Comparison of ENCODE assay signal across 14 mouse cellular contexts in genomic region chr17:31843891-31844290, GRCm38 (mm10). TPM values are rescaled to one million over a fixed set of nuclear protein-coding genes. Genes with fewer than 3 reads are reported as not detected.
A peak's percentile ranks its signal among the peaks of the same experiment; 100 is the strongest.
DNase-seq lines count a peak whose midpoint lies in the region; ATAC-seq and TF ChIP-seq lines count a peak whose summit lies in the region.
"Had no signal": no experiment of that assay in that cellular context is flagged by ENCODE, and none has a peak within 500 bp of the region (broad histone marks: within the 10 kb centered on the region; RNA-seq: fewer than 3 reads in every experiment).

No protein-coding gene starts in this region.

- no peaks in the 10 kb centered on the region for H3K27me3 ChIP-seq in kidney, postnatal 0 days (ENCODE audit: insufficient read depth, low read length)
- no peaks in the 10 kb centered on the region for H3K27me3 ChIP-seq in kidney, embryonic 16.5 days (ENCODE audit: insufficient read depth, low read length)
- no peaks in the 10 kb centered on the region for H3K27me3 ChIP-seq in CH12.LX (replicated peaks)

- WGBS in kidney, postnatal 0 days = 80% methylated on average over 1 of the region's 1 CpGs
- 76% methylated on average over 1 of the region's 1 CpGs for WGBS in kidney, embryonic 16.5 days

- in situ Hi-C loops in CH12.LX (cut with MboI; ENCODE audit: low pct_ligation_motif_present, low pct_unique_long_range_greater_than_20kb, low sequenced_read_pairs) = no loop called here

- no peak for TF ChIP-seq CTCF in kidney, postnatal 0 days (IDR thresholded peaks at IDR 0.05; ENCODE audit: low read depth)
- TF ChIP-seq CTCF in CH12.LX (conservative IDR thresholded peaks at IDR 0.05 in 1 of 2, IDR thresholded peaks at IDR 0.05 in 1 of 2; ENCODE audit: low read depth in 2 of 2, low read length in 2 of 2) = no peak

- H3K4me1 ChIP-seq in kidney, postnatal 0 days (replicated peaks; ENCODE audit: insufficient read depth, low read length) = 0 out of 2 replicates have a peak, but pooled peaks cover 4% of the 10 kb centered on the region
- H3K4me1 ChIP-seq in kidney, embryonic 16.5 days (ENCODE audit: insufficient read depth, low read length) = 0 out of 2 replicates have a peak, but pooled peaks cover 7% of the 10 kb centered on the region
- H3K4me1 ChIP-seq in CH12.LX (ENCODE audit: control insufficient read depth in 1 of 2, insufficient read depth in 2 of 2) = peaks cover 58 to 94% of the 10 kb centered on the region in 2 experiments

- DNase-seq in kidney, postnatal 0 days (ENCODE audit: low spot score) = peak; percentile 64
- no peak for DNase-seq in CH12.LX (ENCODE audit: extremely low read depth)
- peak; percentile 73 for DNase-seq in NIH3T3 (ENCODE audit: low read depth)
- DNase-seq in induced T-regulatory cell, adult 2 months (ENCODE audit: low read depth) = peak; percentile 32
- no peak for DNase-seq in frontal cortex, postnatal 36 days (ENCODE audit: low spot score in 2 of 2)
- DNase-seq in urinary bladder, adult 18-20 months (ENCODE audit: low spot score in 2 of 2) = no peak
- DNase-seq: adrenal gland, postnatal 25 days; cerebellum, postnatal 36 days; forebrain, postnatal 0 days; kidney, postnatal 14 days; right cerebral cortex, postnatal 25 days had no signal

- TF ChIP-seq RAD21 in CH12.LX (IDR thresholded peaks at IDR 0.05; ENCODE audit: low read depth, low read length) = no peak

- TF ChIP-seq POLR2A in CH12.LX (IDR thresholded peaks at IDR 0.05; ENCODE audit: low read depth, low read length) = no peak

- no peak overlapping the region for H3K4me2 ChIP-seq in kidney, postnatal 0 days (ENCODE audit: low read length)
- H3K4me2 ChIP-seq in kidney, embryonic 16.5 days (replicated peaks; ENCODE audit: low read depth, low read length) = no peak overlapping the region
- no peak overlapping the region for H3K4me2 ChIP-seq in CH12.LX (ENCODE audit: insufficient read depth, low read depth, poor library complexity, severe bottlenecking)
- H3K4me2 ChIP-seq: midbrain, embryonic 11.5 days had no signal

- TF ChIP-seq EP300 in CH12.LX (IDR thresholded peaks at IDR 0.05; ENCODE audit: low read length) = no peak

- ATAC-seq in kidney, postnatal 0 days (replicated peaks; ENCODE audit: low FRiP score, low read depth) = no peak
- no peak for ATAC-seq in kidney, embryonic 16.5 days (ENCODE audit: low FRiP score, low TSS enrichment)
- ATAC-seq: forebrain, postnatal 0 days had no signal

- no peak overlapping the region for H3K4me3 ChIP-seq in kidney, postnatal 0 days (replicated peaks; ENCODE audit: low read depth, low read length)
- no peak overlapping the region for H3K4me3 ChIP-seq in kidney, embryonic 16.5 days (ENCODE audit: low read length)
- H3K4me3 ChIP-seq in CH12.LX (replicated peaks in 1 of 3; ENCODE audit: low read depth in 2 of 3, low read length in 2 of 3, poor library complexity in 1 of 3) = no peak overlapping the region
- H3K4me3 ChIP-seq: myocyte had no signal

- 0 out of 2 replicates have a peak overlapping the region, but pooled peaks have one; percentile 14 for H3K27ac ChIP-seq in kidney, postnatal 0 days
- H3K27ac ChIP-seq in kidney, embryonic 16.5 days (ENCODE audit: low read length) = no peak overlapping the region
- H3K27ac ChIP-seq in CH12.LX (ENCODE audit: insufficient read depth, low read depth) = peak overlapping the region; percentile 98

- H3K9me3 ChIP-seq in kidney, postnatal 0 days (replicated peaks; ENCODE audit: low read length) = no peaks in the 10 kb centered on the region
- no peaks in the 10 kb centered on the region for H3K9me3 ChIP-seq in kidney, embryonic 16.5 days (ENCODE audit: low read length)
- no peaks in the 10 kb centered on the region for H3K9me3 ChIP-seq in CH12.LX (replicated peaks; ENCODE audit: low read length)

- dilution Hi-C loops in CH12.LX (cut with MboI; ENCODE audit: extremely low pct_ligation_motif_present, extremely low pct_unique_long_range_greater_than_20kb, low sequenced_read_pairs) = no loop called here

- peaks cover 40% of the 10 kb centered on the region for H3K36me3 ChIP-seq in kidney, postnatal 0 days (ENCODE audit: insufficient read depth, low read length)
- H3K36me3 ChIP-seq in kidney, embryonic 16.5 days (ENCODE audit: insufficient read depth, low read length) = peaks cover 48% of the 10 kb centered on the region
- peaks cover 49 to 59% of the 10 kb centered on the region in 2 experiments for H3K36me3 ChIP-seq in CH12.LX (replicated peaks in 1 of 2; ENCODE audit: control insufficient read depth in 1 of 2, insufficient read depth in 1 of 2, low read length in 1 of 2)

- H3K9ac ChIP-seq in kidney, postnatal 0 days (ENCODE audit: low read depth, low read length) = no peak overlapping the region
- H3K9ac ChIP-seq in kidney, embryonic 16.5 days (replicated peaks; ENCODE audit: low read length) = no peak overlapping the region
- H3K9ac ChIP-seq in CH12.LX (ENCODE audit: insufficient read depth, low read depth) = no peak overlapping the region
- H3K9ac ChIP-seq: forebrain, postnatal 0 days had no signal

- peaks cover 29% of the 10 kb centered on the region for H3K79me2 ChIP-seq in CH12.LX (replicated peaks; ENCODE audit: control insufficient read depth, extremely low read depth, insufficient read depth, poor library complexity, severe bottlenecking)

TF ChIP-seq in CH12.LX, 34 proteins besides CTCF, POLR2A, EP300 and RAD21:
- no peak for TF ChIP-seq MAX (IDR thresholded peaks at IDR 0.05; ENCODE audit: low read length)
- no peak for TF ChIP-seq MXI1 (IDR thresholded peaks at IDR 0.05; ENCODE audit: low read depth, low read length)
- no peak for TF ChIP-seq MYC (IDR thresholded peaks at IDR 0.05; ENCODE audit: low read depth, low read length)
- TF ChIP-seq SMC3 (IDR thresholded peaks at IDR 0.05; ENCODE audit: low read depth, low read length) = no peak
- TF ChIP-seq PAX5 (IDR thresholded peaks at IDR 0.05; ENCODE audit: low read length) = no peak
- no peak for TF ChIP-seq GABPA (IDR thresholded peaks at IDR 0.05; ENCODE audit: insufficient replicate concordance, low read depth, low read length)
- no peak for TF ChIP-seq NRF1 (IDR thresholded peaks at IDR 0.05; ENCODE audit: low read depth, low read length)
- TF ChIP-seq JUN (IDR thresholded peaks at IDR 0.05; ENCODE audit: insufficient read depth, low read depth, low read length) = no peak
- TF ChIP-seq IRF4 (IDR thresholded peaks at IDR 0.05; ENCODE audit: low read depth, low read length) = no peak
- TF ChIP-seq KAT2A (IDR thresholded peaks at IDR 0.05; ENCODE audit: insufficient replicate concordance, low read length) = no peak
- no peak for TF ChIP-seq HCFC1 (IDR thresholded peaks at IDR 0.05; ENCODE audit: low read depth, low read length)
- no peak for TF ChIP-seq MEF2A (IDR thresholded peaks at IDR 0.05; ENCODE audit: borderline replicate concordance, low read depth, low read length)
TF ChIP-seq in CH12.LX: peak in this region for 0.

RNA-seq across cellular contexts. Expression of gene Sik1, which starts 11.7 kb away (rescaled TPM):
- polyA plus RNA-seq in kidney, postnatal 0 days (2015; fragmentation: Nextera tagmentation; extraction: Ambion mirVana) = 15.4 and 17.2 TPM in 2 replicates
- polyA plus RNA-seq in kidney, embryonic 16.5 days (2015; fragmentation: Nextera tagmentation; extraction: Ambion mirVana) = 16.5 and 17.8 TPM in 2 replicates
- 56.7 and 56.9 TPM in 2 replicates for total RNA-seq in CH12.LX (2012; rRNA removed)
- total RNA-seq in CH12.LX (2014; rRNA removed) = 16.0 and 17.1 TPM in 2 replicates
- polyA plus RNA-seq in CH12.LX (2012; ENCODE audit: insufficient read length, low read depth) = 27.7 and 36.7 TPM in 2 replicates

Comparison
In these comparisons a context has a peak if more than half of its experiments do, and no peak if none do; other contexts are left out.
1. DNase-seq: peak in kidney, postnatal 0 days (single experiment), NIH3T3 (single experiment) and induced T-regulatory cell, adult 2 months (single experiment); none in CH12.LX (single experiment), frontal cortex, postnatal 36 days (0 of 2) and urinary bladder, adult 18-20 months (0 of 2).